Mouse (Mus musculus) ES-Bruce4 (cell line): ENCODE measurements at regions not wholly inside any gene's neighbourhood (a gene's known extent, or its start where the extent isn't known, plus 50 kb on each side); places are given as distances from the start of the nearest gene placed in this dataset.

Source experiments
- H3K27ac ChIP-seq: 2 replicates; pipeline ENCODE4 v1.5.1; 2012; ENCODE audit warnings: low read length, inconsistent platforms; ENCODE audit not compliant: insufficient read depth
- H3K27me3 ChIP-seq: 2 replicates; pipeline ENCODE4 v1.6.1; 2012; ENCODE audit warnings: mild to moderate bottlenecking, low read length, inconsistent platforms; ENCODE audit not compliant: control insufficient read depth, poor library complexity, insufficient read depth, severe bottlenecking
- H3K36me3 ChIP-seq: 2 replicates; pipeline ENCODE4 v1.6.1; 2012; ENCODE audit warnings: inconsistent platforms, mild to moderate bottlenecking, low read length, moderate library complexity; ENCODE audit not compliant: control insufficient read depth, poor library complexity, insufficient read depth, severe bottlenecking
- H3K4me1 ChIP-seq: one replicate; pipeline ENCODE4 v1.8.1; 2011; ENCODE audit warnings: low read length; ENCODE audit not compliant: control insufficient read depth, insufficient read depth
- H3K4me3 ChIP-seq: 2 replicates; pipeline ENCODE4 v1.5.1; 2011; ENCODE audit warnings: low read depth, mild to moderate bottlenecking, low read length
- H3K9ac ChIP-seq: 2 replicates; pipeline ENCODE4 v1.6.1; 2012; ENCODE audit warnings: low read depth, mild to moderate bottlenecking, inconsistent platforms; ENCODE audit not compliant: poor library complexity, severe bottlenecking
- H3K9me3 ChIP-seq: replicated peaks from 2 replicates; pipeline ENCODE4 v1.6.1; 2012; ENCODE audit warnings: mild to moderate bottlenecking, low read length, inconsistent platforms; ENCODE audit not compliant: control insufficient read depth, poor library complexity, insufficient read depth, severe bottlenecking
- CTCF ChIP-seq: IDR thresholded peaks from one replicate; pipeline ENCODE4 v1.8.1; 2011; ENCODE audit warnings: low read depth, low read length
- EP300 ChIP-seq: IDR thresholded peaks from 2 replicates; pipeline ENCODE4 v1.6.1; 2011; ENCODE audit warnings: low read depth, low read length; ENCODE audit not compliant: insufficient read depth
- POLR2A ChIP-seq: IDR thresholded peaks from one replicate; pipeline ENCODE4 v1.8.1; 2011; ENCODE audit warnings: low read length; ENCODE audit not compliant: insufficient read depth

DNA sequence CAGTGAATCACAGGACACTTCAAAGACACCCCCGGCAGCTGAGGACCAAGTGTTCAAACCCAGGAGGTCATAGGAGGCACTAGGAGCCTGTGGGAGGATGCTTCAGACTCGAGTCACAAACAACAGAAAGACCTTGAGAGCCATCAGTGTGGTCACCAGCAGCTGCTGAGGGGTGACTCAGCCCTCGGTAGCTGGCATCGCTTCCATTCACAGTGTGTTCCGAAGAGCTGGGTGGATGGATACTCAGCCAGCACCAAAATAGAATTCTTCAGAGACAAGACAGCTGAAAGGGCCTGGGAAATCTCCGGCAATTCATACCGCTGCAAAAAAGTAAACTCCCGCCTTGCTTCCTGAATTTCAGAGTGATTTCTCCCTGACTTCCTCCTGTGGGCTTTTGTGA lies 87.4 kb upstream of the Foxk1 start:
- Histone ChIP-seq H3K9me3 (no peaks in the 10 kb centered on the region), H3K27ac (no peak overlapping the region), H3K4me1 (no peaks in the 10 kb centered on the region), H3K27me3 (no peaks in the 10 kb centered on the region), H3K4me3 (no peak overlapping the region), H3K9ac (no peak overlapping the region), H3K36me3 (no peaks in the 10 kb centered on the region)
- TF ChIP-seq CTCF (no peak), POLR2A (no peak), EP300 (no peak)

DNA sequence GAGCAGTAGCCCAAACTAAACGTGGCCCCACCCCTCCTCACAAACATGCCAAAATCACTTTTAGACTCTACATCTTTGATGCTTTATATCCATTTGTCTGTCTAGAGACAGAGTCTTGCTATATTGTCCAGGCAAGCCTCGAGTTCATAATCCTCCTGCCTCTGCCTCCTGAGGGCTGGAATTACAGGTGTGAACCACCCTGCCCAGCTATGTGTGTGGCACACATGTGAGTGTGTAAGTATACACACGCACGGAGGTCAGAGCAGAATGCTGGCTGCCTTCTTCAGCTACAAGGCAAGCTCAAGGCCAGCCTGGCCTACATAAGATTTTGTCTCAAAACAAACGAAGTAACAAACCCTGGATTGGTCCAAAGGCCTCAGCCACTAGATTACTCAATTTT lies 86.8 kb upstream of the Foxk1 start:
- no peaks in the 10 kb centered on the region for H3K4me1 ChIP-seq
- no peak overlapping the region for H3K4me3 ChIP-seq
- H3K36me3 ChIP-seq = no peaks in the 10 kb centered on the region
- no peaks in the 10 kb centered on the region for H3K9me3 ChIP-seq
- no peak for TF ChIP-seq EP300
- TF ChIP-seq CTCF = no peak
- no peak for TF ChIP-seq POLR2A
- no peak overlapping the region for H3K27ac ChIP-seq
- no peak overlapping the region for H3K9ac ChIP-seq
- H3K27me3 ChIP-seq = no peaks in the 10 kb centered on the region

DNA sequence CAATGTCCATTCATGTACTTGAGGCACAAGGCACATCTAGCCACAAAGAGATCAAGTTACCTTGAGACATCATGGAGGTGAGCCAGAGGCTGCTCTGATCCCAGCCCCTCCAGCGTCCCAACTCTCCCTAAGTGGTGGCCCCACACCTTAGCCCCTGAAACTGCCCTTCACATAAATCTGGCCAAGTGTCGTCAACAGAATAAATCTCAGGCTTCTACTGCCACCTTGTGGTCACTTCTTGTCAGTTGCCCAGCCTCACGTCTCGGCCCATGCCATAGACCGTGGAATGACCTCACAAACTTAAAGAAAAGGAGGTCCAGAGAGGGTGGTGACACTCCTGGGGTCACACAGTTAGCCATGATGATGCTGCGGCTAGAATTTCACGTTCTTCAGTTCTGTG lies 82.0 kb upstream of the Foxk1 start:
- no peak overlapping the region for H3K9ac ChIP-seq
- H3K27me3 ChIP-seq = no peaks in the 10 kb centered on the region
- peak overlapping the region; percentile 16; the same call in 1 of the 2 replicates for H3K4me3 ChIP-seq
- no peaks in the 10 kb centered on the region for H3K36me3 ChIP-seq
- H3K27ac ChIP-seq = no peak overlapping the region
- TF ChIP-seq EP300 (no peak), POLR2A (no peak), CTCF (peak; percentile 69)
- no peaks in the 10 kb centered on the region for H3K9me3 ChIP-seq
- no peaks in the 10 kb centered on the region for H3K4me1 ChIP-seq

DNA sequence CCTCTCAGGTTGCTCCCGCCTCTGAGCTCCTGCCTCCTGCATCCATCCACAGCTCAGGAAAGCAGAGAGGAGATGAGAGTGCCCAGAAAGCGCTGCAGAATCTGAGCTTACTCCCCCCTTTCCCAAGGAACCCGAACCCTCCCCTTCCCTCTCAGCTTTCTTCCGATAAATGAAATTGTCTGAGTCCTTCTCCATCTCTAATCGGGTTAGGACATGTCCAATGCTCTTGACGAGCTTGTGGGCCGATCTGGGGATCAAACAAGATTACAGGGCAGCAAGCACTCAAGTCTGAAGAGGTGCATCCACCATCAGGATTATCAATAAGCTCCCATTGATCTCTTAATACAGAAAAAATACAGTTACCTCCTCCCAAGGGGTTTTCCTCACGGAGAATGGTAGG lies 80.0 kb upstream of the Foxk1 start:
- Histone ChIP-seq H3K27me3 (no peaks in the 10 kb centered on the region), H3K9ac (no peak overlapping the region), H3K4me3 (no peak overlapping the region), H3K36me3 (no peaks in the 10 kb centered on the region), H3K27ac (no peak overlapping the region), H3K9me3 (no peaks in the 10 kb centered on the region), H3K4me1 (no peaks in the 10 kb centered on the region)
- TF ChIP-seq CTCF (no peak), EP300 (no peak), POLR2A (no peak)

DNA sequence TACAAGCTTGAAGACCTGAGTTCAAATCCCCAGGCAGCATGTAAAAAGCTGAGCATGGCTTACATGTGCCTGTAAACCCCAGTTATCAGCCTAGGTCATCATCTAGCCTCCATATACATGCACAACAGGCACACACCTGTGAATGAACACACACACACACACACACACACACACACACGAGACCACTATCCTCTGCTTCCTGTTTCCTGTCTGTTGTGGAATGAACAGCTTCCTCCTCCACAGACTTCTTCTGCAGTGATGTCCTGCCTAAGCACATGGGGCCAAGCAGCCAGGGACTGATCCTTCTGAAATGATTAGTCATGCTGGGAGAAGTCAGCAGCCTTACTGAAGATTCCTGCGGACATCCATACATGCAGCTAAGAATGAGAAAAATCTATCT lies 76.4 kb upstream of the Foxk1 start:
- TF ChIP-seq POLR2A = no peak
- TF ChIP-seq CTCF = no peak
- TF ChIP-seq EP300 = no peak

DNA sequence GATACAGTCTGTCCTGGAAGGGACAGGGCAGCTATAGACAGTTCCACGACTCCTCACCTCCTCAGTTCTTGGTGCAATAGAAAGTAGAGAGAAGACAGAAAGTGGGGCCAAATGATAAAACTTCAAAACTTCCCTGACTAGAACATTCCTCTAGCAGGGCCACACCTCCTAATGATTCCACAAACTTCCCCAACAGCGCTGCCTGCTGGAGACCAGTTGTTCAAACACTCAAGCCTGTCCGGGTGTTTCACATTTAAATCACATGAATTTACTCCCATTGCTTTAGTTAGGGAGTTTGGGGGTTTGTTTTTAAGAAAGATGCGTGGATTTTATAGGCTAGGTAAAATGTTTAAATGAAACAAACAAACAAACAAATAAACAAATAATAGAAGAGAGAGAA lies 75.7 kb upstream of the Foxk1 start:
- Histone ChIP-seq H3K27me3 (no peaks in the 10 kb centered on the region), H3K4me1 (no peaks in the 10 kb centered on the region), H3K36me3 (no peaks in the 10 kb centered on the region), H3K9me3 (no peaks in the 10 kb centered on the region), H3K4me3 (no peak overlapping the region), H3K27ac (no peak overlapping the region), H3K9ac (no peak overlapping the region)
- no peak for TF ChIP-seq EP300
- TF ChIP-seq CTCF = peak; percentile 38

More for the DNA sequence above, 76.4 kb upstream of the Foxk1 start:
- no peak overlapping the region for H3K4me3 ChIP-seq
- no peaks in the 10 kb centered on the region for H3K9me3 ChIP-seq
- H3K27ac ChIP-seq = no peak overlapping the region
- no peaks in the 10 kb centered on the region for H3K27me3 ChIP-seq
- no peak overlapping the region for H3K9ac ChIP-seq
- no peaks in the 10 kb centered on the region for H3K36me3 ChIP-seq
- H3K4me1 ChIP-seq = no peaks in the 10 kb centered on the region

DNA sequence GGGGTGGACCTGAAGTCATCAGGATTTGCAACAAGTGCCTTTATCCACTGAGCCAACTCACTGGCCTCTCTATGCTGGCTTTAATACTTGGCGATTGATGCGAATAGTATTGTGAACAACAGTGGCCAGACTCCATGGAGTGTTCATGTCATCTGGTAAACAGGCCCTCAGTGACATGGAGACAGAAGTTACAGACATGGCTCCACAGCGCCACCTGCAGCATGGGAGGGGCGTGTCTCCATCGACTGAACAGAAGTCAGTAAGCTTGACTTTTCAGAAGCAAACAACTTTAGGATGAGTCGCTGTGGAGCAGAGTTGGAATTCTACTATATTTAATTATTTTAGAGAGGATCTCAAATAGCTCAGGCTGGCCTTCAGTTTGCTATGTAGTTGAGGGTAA lies 74.0 kb upstream of the Foxk1 start:
- Histone ChIP-seq H3K36me3 (no peaks in the 10 kb centered on the region), H3K27me3 (no peaks in the 10 kb centered on the region), H3K9ac (no peak overlapping the region), H3K27ac (no peak overlapping the region), H3K9me3 (no peaks in the 10 kb centered on the region), H3K4me1 (no peaks in the 10 kb centered on the region), H3K4me3 (no peak overlapping the region)
- TF ChIP-seq CTCF = peak; percentile 94
- no peak for TF ChIP-seq EP300
